Mouse (Mus musculus): ENCODE data around the gene Acp1. TPM values are rescaled to one million over a fixed set of nuclear protein-coding genes. Genes with fewer than 3 reads are reported as not detected.

The Acp1 gene
- polyA plus RNA-seq, 1 experiment, result 4.4 TPM

GRCm38 (mm10) chr12:30922401-30922800, 11.0 kb upstream of the Acp1 start:
- peaks cover 15% of the 10 kb centered on the region for H3K36me3 ChIP-seq (ENCODE audit: control insufficient read depth, insufficient read depth, low read length)
- 87% methylated on average over 3 of the region's 3 CpGs for WGBS
- H3K27ac ChIP-seq (ENCODE audit: insufficient read depth, low read depth, low read length), result no peak overlapping the region
- no peaks in the 10 kb centered on the region for H3K4me1 ChIP-seq (ENCODE audit: control insufficient read depth, insufficient read depth, insufficient read length, low read length)
- no peaks in the 10 kb centered on the region for H3K27me3 ChIP-seq (ENCODE audit: control insufficient read depth, insufficient read depth, low read length)
- TF ChIP-seq CTCF (IDR thresholded peaks at IDR 0.05; ENCODE audit: extremely low read depth, insufficient read length, insufficient replicate concordance, low read depth, low read length), result no peak
- H3K4me3 ChIP-seq (ENCODE audit: low read depth, low read length), result no peak overlapping the region

DNA sequence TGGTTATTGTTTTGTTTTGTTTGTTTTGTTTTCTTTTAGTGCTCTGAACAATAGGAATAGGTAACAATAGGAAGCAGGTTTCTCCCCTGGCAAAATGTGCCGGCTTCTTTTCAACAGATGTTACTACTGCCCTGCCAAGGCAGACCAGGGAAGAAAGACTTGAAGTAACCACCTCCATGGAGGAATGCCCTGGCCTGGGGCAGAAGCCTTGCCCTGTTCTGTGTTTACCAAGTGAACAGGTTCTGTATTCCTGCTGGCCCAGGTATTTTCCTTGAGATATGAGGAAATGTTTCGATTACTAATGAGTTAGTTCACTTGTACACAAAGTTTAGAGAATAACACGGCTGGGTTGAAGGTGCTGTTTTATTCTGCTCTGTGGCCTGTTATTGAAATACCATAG, 1.5 kb upstream of the Acp1 start:
- WGBS, result 26% methylated on average over 3 of the region's 3 CpGs
- H3K27me3 ChIP-seq (ENCODE audit: control insufficient read depth, insufficient read depth, low read length), result no peaks in the 10 kb centered on the region
- TF ChIP-seq POLR2A (IDR thresholded peaks at IDR 0.05; ENCODE audit: low read depth, low read length) (no peak), CTCF (IDR thresholded peaks at IDR 0.05; ENCODE audit: extremely low read depth, insufficient read length, insufficient replicate concordance, low read depth, low read length) (no peak)
- no peaks in the 10 kb centered on the region for H3K36me3 ChIP-seq (ENCODE audit: control insufficient read depth, insufficient read depth, low read length)
- H3K4me1 ChIP-seq (ENCODE audit: control insufficient read depth, insufficient read depth, insufficient read length, low read length), result no peaks in the 10 kb centered on the region
- H3K4me3 ChIP-seq (ENCODE audit: low read depth, low read length), result peak overlapping the region; percentile 20; the same call in 1 of the 2 replicates
- H3K27ac ChIP-seq (ENCODE audit: insufficient read depth, low read depth, low read length), result no peak overlapping the region; the same call in 1 of the 2 replicates

DNA sequence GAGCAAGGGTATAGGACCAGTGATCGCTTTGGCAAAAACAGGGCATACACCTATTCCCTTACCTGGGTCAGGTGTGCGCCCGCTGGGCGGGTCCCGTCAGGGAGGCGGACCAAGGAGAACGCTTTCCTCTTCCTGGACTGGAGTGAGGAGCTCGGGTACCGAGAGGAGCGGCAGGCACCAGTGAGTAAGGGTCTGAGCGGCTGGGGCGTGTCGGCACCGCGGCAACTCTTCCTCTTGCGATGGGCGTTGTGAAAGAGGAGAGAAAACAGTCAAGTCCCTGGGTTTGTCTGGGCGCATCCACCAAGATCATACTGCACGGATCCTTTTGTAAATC, 626 bp upstream of the Acp1 start:
- Histone ChIP-seq H3K36me3 (ENCODE audit: control insufficient read depth, insufficient read depth, low read length) (no peaks in the 10 kb centered on the region), H3K4me3 (ENCODE audit: low read depth, low read length) (peak overlapping the region; percentile 69), H3K4me1 (ENCODE audit: control insufficient read depth, insufficient read depth, insufficient read length, low read length) (no peaks in the 10 kb centered on the region), H3K27me3 (ENCODE audit: control insufficient read depth, insufficient read depth, low read length) (no peaks in the 10 kb centered on the region), H3K27ac (ENCODE audit: insufficient read depth, low read depth, low read length) (peak overlapping the region; percentile 54)
- TF ChIP-seq POLR2A (IDR thresholded peaks at IDR 0.05; ENCODE audit: low read depth, low read length) (peak; percentile 65), CTCF (IDR thresholded peaks at IDR 0.05; ENCODE audit: extremely low read depth, insufficient read length, insufficient replicate concordance, low read depth, low read length) (no peak)
- WGBS, result 1% methylated on average over 19 of the region's 19 CpGs

DNA sequence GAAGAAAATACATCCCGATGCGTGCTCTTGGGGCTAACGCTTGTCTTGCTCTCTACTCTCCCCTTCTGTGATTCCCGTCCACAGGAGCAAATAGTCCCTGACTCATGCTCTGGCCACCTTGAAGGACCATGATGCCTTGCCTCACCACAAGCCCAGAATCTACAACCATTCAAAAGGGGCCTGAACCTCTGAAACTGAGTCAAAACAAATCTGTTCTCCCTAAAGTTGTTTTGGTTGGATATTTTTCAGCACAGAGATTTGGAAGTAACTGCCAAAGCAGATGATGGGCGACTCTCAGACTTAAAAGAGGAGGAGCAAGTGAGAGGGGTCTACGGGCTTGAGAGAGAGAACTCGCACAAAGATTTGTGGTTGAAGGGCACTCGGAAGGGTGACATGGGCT, 529 bp downstream of the Acp1 start:
- Histone ChIP-seq H3K4me1 (ENCODE audit: control insufficient read depth, insufficient read depth, insufficient read length, low read length) (no peaks in the 10 kb centered on the region), H3K36me3 (ENCODE audit: control insufficient read depth, insufficient read depth, low read length) (no peaks in the 10 kb centered on the region), H3K27me3 (ENCODE audit: control insufficient read depth, insufficient read depth, low read length) (no peaks in the 10 kb centered on the region), H3K27ac (ENCODE audit: insufficient read depth, low read depth, low read length) (peak overlapping the region; percentile 14; the same call in 1 of the 2 replicates), H3K4me3 (ENCODE audit: low read depth, low read length) (peak overlapping the region; percentile 69)
- TF ChIP-seq CTCF (IDR thresholded peaks at IDR 0.05; ENCODE audit: extremely low read depth, insufficient read length, insufficient replicate concordance, low read depth, low read length) (no peak), POLR2A (IDR thresholded peaks at IDR 0.05; ENCODE audit: low read depth, low read length) (no peak)
- WGBS, result 3% methylated on average over 8 of the region's 8 CpGs

GRCm38 (mm10) chr12:30909881-30910280, 1.5 kb downstream of the Acp1 start:
- no peaks in the 10 kb centered on the region for H3K4me1 ChIP-seq (ENCODE audit: control insufficient read depth, insufficient read depth, insufficient read length, low read length)
- WGBS, result 50% methylated on average over 2 of the region's 2 CpGs
- H3K4me3 ChIP-seq (ENCODE audit: low read depth, low read length), result no peak overlapping the region
- no peaks in the 10 kb centered on the region for H3K36me3 ChIP-seq (ENCODE audit: control insufficient read depth, insufficient read depth, low read length)
- H3K27ac ChIP-seq (ENCODE audit: insufficient read depth, low read depth, low read length), result no peak overlapping the region
- H3K27me3 ChIP-seq (ENCODE audit: control insufficient read depth, insufficient read depth, low read length), result no peaks in the 10 kb centered on the region
- TF ChIP-seq CTCF (IDR thresholded peaks at IDR 0.05; ENCODE audit: extremely low read depth, insufficient read length, insufficient replicate concordance, low read depth, low read length) (no peak), POLR2A (IDR thresholded peaks at IDR 0.05; ENCODE audit: low read depth, low read length) (no peak)

DNA sequence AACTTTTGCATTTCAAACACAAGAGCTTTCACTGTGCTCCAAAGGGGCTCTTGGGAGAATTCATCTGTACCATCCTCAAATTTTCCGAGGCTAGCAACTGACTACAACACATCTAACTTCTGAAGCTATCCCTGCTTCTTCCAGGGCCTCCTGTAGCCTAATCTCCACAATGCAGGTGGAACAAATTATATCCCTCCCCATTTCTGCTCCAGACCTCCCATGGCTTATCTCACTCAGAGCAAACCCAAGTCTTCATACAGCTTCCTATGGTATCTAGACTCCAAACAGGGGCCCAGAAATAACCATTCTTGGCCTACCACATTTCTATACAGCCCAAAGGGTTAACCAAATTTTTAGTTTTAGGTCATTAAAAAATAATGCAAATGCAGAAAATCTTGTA, 2.7 kb downstream of the Acp1 start:
- TF ChIP-seq CTCF (IDR thresholded peaks at IDR 0.05; ENCODE audit: extremely low read depth, insufficient read length, insufficient replicate concordance, low read depth, low read length) (no peak), POLR2A (IDR thresholded peaks at IDR 0.05; ENCODE audit: low read depth, low read length) (no peak)
- Histone ChIP-seq H3K4me1 (ENCODE audit: control insufficient read depth, insufficient read depth, insufficient read length, low read length) (no peaks in the 10 kb centered on the region), H3K27me3 (ENCODE audit: control insufficient read depth, insufficient read depth, low read length) (no peaks in the 10 kb centered on the region), H3K27ac (ENCODE audit: insufficient read depth, low read depth, low read length) (no peak overlapping the region), H3K4me3 (ENCODE audit: low read depth, low read length) (no peak overlapping the region), H3K36me3 (ENCODE audit: control insufficient read depth, insufficient read depth, low read length) (peaks cover 7% of the 10 kb centered on the region)
- 76% methylated on average over 1 of the region's 1 CpGs for WGBS

- Histone ChIP-seq H3K36me3 (ENCODE audit: control insufficient read depth, insufficient read depth, low read length) (peaks cover 15% of the 10 kb centered on the region), H3K27me3 (ENCODE audit: control insufficient read depth, insufficient read depth, low read length) (no peaks in the 10 kb centered on the region), H3K27ac (ENCODE audit: insufficient read depth, low read depth, low read length) (no peak overlapping the region), H3K4me3 (ENCODE audit: low read depth, low read length) (no peak overlapping the region), H3K4me1 (ENCODE audit: control insufficient read depth, insufficient read depth, insufficient read length, low read length) (no peaks in the 10 kb centered on the region)
- WGBS, result 48% methylated on average over 4 of the region's 4 CpGs
- TF ChIP-seq POLR2A (IDR thresholded peaks at IDR 0.05; ENCODE audit: low read depth, low read length) (no peak), CTCF (IDR thresholded peaks at IDR 0.05; ENCODE audit: extremely low read depth, insufficient read length, insufficient replicate concordance, low read depth, low read length) (no peak)
These were observed 14.3 kb downstream of the Acp1 start for GRCm38 (mm10) chr12:30897039-30897438.

- H3K27me3 ChIP-seq (ENCODE audit: control insufficient read depth, insufficient read depth, low read length), result no peaks in the 10 kb centered on the region
- TF ChIP-seq CTCF (IDR thresholded peaks at IDR 0.05; ENCODE audit: extremely low read depth, insufficient read length, insufficient replicate concordance, low read depth, low read length), result no peak
- no peak for TF ChIP-seq POLR2A (IDR thresholded peaks at IDR 0.05; ENCODE audit: low read depth, low read length)
- 84% methylated on average over 7 of the region's 7 CpGs for WGBS
- no peak overlapping the region for H3K4me3 ChIP-seq (ENCODE audit: low read depth, low read length)
- H3K4me1 ChIP-seq (ENCODE audit: control insufficient read depth, insufficient read depth, insufficient read length, low read length), result no peaks in the 10 kb centered on the region
- H3K27ac ChIP-seq (ENCODE audit: insufficient read depth, low read depth, low read length), result no peak overlapping the region
- H3K36me3 ChIP-seq (ENCODE audit: control insufficient read depth, insufficient read depth, low read length), result peaks cover 6% of the 10 kb centered on the region
These were observed 20.0 kb downstream of the Acp1 start for GRCm38 (mm10) chr12:30891438-30891837.
